Mouse (Mus musculus) brain, embryonic 18.5 days (tissue): ENCODE measurements around the gene Ano6.

Experiments used
- DNase-seq: peaks from one replicate; pipeline ENCODE4 v3.0.0-alpha.2; 2012; ENCODE audit warnings: low read depth, low spot score

Gene Ano6

GRCm38 (mm10) chr15:95790529-95791071 is at the start of gene Ano6:
Ano6 (plus strand) TSS chr15:95790843.
- DNase-seq: peak; percentile 90

DNA sequence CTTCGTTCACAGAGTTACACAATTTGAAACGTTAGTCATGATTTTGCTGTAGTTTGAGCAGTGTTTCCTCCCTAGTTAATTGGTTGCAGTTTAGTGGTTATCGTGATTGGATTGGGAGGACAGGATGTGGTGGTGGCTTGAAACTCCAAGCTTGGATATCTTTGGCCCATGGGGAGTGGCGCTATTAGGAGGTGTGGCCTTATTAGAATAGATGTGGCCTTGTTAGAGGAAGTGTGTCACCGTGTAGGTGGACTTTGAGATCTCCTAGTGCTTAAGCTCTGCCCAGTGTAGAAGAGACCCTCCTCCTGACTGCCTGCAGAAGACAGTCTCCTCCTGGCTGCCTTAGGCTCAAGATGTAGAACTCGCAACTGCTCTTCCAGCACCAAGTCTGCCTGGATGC is 47.7 kb upstream of the Ano6 start:
- DNase-seq: no peak

GRCm38 (mm10) chr15:95743856-95744255 is 46.8 kb upstream of the Ano6 start:
- no peak for DNase-seq

GRCm38 (mm10) chr15:95745346-95746106 is 45.1 kb upstream of the Ano6 start:
- DNase-seq: no peak

- DNase-seq: no peak
Measured at GRCm38 (mm10) chr15:95746513-95746912, 44.1 kb upstream of the Ano6 start.

DNA sequence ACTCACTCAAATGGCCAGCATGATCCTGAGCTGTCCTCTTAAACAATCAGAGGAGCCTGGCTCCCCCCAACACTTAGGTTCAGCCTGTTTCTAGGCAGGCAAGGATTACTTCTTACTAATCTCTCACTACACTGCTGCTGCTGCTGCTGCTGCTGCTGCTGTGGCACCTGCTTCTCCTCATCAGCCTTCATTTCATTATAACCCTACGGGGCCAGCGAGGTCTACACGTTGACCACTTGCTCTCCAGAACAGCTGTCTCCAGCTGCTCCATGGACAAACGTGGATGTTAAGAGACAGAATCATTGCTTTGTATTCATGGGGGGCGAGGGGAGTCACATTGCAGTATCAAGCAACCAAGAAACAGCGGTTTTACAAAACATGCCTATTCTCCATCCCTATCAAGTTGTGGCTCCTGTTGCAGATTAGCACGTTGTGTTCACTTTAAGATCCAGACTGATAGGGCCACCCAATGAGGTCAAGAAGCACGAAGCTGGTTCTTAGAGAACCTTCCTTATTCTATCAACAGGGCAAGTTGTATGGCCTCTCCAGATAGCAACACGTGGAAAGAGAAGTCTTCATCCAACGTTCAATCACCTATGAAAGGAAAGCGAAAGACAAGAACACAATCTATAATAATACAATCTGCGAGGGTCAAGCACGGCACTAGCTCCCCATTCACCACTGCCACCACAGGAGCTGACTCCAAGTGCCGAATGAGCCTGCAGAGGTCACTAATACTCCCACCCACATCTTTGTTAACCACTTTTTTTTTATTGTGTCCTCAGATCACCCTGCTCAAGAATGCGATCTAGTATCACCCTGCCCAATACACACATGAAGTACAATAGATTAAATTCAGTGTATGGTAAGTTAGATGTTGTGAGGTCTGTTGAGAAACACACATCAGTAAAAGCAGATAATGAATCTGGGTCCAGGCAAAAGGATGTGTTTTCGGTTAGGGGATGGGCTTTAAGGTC is 43.4 kb upstream of the Ano6 start:
- no peak for DNase-seq

DNA sequence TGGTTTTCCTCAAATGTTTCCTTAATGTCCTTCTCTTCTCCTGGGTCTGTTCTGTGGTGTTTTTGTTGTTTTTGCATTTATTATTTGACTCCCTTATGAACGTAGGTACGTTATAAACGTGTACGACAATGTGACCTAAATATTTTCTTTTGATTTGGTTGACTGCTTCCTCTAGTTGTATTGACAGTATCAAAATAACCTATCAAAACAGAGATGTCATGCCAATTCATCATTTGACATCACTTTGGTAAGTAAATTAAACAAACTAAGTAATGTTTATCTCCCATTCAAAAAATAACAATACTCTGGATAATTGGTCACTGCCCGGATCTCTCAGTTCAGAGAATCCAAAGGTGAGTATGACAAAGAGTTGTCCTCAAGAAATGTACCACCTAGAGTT is 41.4 kb upstream of the Ano6 start:
- no peak for DNase-seq

- no peak for DNase-seq
Measured at GRCm38 (mm10) chr15:95750038-95750437, 40.6 kb upstream of the Ano6 start.

GRCm38 (mm10) chr15:95751832-95752676 is 38.6 kb upstream of the Ano6 start:
- DNase-seq: no peak

DNA sequence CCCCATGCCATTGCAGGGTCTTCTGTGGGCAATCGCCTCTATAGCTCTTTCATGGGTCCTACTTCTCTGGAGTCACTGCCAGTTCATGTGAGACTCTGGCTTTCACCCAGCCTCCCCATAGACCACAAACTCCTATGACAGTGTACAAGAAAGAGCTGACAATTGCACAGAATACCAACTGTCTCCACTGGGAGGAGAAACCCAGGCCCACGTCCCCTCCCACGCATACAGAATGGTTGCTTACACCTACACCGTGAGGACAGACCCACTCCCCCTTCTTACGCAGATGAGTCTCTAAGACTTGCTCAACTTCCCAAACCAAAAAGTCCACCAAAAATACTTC is 38.0 kb upstream of the Ano6 start:
- no peak for DNase-seq

DNA sequence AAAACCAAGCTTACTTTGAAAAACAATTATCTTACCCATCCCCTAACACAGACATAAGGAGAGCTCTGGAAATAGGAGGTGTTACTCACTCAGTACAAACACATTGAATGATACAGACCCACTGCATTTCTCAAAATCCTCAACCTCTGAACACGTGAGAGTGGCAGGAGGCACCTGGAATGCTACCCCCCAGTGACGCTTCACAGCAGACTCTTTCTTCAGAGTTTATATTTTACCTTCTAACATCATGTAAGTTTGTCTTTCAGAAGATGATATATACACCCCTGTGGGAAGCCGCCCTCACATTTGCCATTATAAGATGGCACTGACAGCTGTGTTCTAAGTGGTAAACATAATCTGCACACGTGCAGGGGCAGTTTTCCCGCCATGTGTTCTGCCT is 37.6 kb upstream of the Ano6 start:
- no peak for DNase-seq

DNA sequence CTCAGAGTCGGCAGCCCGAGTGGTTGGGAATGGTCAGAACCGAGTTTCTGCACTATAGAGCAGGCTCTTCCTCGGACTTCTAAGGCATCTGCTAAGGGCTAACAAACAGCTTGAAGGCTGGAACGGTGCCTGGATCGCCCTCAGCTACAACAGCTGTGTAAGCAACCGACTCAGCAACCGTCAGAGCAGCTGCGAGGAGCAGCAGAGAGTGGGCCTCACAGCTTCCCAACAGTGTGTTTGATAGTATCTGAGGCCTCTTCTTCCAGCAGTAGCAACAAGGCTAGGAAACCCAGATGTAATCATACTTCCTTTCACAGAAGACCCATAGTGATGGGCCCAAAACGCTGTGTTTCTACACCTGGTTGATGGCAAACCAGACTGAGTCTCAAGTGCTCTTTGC is 33.5 kb upstream of the Ano6 start:
- DNase-seq: peak; percentile 30

DNA sequence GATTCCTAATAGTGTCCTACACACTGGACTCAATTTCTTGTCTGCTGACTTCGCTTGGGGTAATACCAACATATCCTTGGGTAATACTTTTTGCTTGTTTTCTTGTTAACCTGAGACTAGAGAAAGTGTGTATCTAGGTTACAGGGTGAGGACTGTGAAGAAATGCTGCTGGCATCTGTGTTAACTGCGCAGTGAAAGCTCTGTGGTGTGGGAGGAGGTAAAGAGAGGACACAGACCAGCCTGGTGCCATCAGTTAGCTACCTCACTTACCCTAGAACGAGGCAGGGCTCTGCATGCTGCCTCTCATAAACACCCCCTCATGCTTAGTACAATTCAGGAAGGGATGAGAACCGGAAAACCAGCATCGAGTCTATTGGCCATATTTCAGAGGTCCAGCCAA is 32.6 kb upstream of the Ano6 start:
- no peak for DNase-seq

- DNase-seq: no peak
Measured at GRCm38 (mm10) chr15:95758696-95759434, 31.8 kb upstream of the Ano6 start.

- DNase-seq: no peak
Measured at GRCm38 (mm10) chr15:95759857-95760256, 30.8 kb upstream of the Ano6 start.

DNA sequence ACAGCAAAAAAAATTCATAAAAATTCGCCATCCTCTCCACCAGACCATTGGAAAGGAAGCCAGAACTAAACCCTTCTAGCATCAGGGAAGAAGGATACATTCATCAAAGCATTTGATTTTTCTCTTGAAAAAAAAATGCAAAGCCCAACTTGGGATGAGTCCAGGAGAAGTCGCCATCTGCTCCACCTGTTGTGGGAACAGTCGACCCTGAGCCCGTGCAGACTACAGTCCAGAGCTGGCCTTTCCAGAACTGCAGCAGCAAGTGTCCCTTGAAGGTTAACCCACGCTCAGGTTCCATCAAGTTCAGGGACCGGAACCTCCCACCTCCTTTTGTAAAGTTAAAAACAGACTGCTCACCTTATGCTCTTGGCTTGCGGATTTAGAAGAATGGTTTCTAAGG is 29.2 kb upstream of the Ano6 start:
- no peak for DNase-seq

- no peak for DNase-seq
Measured at GRCm38 (mm10) chr15:95762661-95763303, 27.9 kb upstream of the Ano6 start.

DNA sequence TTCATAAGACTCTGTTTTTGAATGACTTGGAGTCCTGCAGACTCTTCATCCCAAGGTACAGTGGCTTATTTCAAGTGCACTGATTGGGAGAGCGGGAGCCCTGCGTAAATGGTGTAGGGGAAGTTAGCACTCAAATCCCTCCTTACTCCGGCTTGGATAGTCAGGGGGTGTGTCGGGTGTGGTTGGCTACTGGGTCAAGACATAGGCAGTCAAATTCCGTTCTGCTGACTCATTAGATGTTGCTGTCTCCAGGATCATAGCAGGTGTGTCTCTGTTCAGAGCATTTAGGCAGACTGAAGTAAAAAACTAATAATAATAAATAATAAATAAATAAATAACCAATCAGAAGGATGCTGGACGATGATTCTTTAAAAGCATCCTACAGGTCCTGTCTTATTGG is 27.2 kb upstream of the Ano6 start:
- no peak for DNase-seq

DNA sequence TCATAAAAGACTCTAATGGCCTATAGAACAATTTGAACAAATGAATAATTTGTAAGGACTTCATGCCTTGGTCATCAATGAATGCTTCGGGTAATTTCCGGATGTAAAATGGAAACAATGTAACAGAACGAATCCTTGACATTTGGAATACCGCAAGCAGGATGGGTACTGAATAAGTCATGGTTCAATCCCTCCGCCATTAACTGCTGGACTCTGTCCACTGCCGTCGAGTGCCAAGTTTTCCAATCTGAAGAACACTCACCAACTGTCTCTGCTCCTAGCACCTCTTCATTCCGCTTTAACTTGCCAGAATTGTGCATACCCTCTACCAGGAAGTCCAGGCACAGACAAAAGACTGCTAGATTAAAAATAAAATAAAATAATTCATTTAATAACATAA is 25.4 kb upstream of the Ano6 start:
- DNase-seq: no peak

- no peak for DNase-seq
Measured at GRCm38 (mm10) chr15:95765936-95766335, 24.7 kb upstream of the Ano6 start.
